Mouse (Mus musculus): Measurements from ENCODE around the gene BC017158. TPM values are rescaled to one million over a fixed set of nuclear protein-coding genes. Genes with fewer than 3 reads are reported as not detected.
A peak's percentile ranks its signal among the peaks of the same experiment; 100 is the strongest.

Gene BC017158
- polyA plus RNA-seq, 1 experiment: 10.9 TPM

DNA sequence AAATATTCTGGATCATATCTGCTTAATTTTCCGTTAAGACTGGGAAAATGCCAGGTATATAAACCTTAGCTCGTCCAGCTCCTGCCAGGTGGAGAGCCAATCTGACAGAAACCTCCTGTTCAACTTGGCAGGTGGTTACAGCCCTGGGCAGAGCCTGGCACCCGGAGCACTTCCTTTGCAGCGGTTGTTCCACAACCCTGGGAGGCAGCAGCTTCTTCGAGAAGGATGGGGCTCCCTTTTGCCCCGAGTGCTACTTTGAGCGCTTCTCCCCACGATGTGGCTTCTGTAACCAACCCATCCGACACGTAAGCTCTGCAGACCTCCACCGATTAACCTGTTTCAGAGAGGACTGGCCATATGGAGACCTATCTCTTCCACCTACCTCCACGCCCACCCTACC, 46.0 kb downstream of the BC017158 start:
- no peak overlapping the region for H3K4me2 ChIP-seq (ENCODE audit: low read depth)
- TF ChIP-seq POLR2A (IDR thresholded peaks at IDR 0.05; ENCODE audit: insufficient read length, low read depth): no peak
- TF ChIP-seq MAX (IDR thresholded peaks at IDR 0.05; ENCODE audit: low read depth): no peak

DNA sequence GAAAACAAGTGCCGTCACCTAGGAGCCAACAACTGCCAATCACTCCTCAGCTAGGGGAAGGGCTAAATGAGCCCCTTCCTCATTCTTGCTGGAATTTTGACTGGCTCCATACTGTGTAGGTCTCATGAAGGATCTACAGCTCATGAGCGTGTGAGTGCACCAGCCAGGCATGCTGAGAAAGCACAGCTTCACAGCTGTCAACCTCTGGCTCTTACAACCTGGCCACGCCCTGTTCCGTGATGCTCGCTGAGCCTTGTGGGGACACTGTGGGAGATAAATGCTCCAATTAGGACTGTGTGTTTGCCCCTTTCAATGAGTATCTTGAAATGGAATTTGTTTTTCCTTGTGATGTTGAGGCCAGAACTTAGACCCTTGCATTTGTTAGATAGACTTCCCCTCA, 48.0 kb downstream of the BC017158 start:
- TF ChIP-seq TCF3 (IDR thresholded peaks at IDR 0.05; ENCODE audit: insufficient read length, low read depth): no peak
- no peak for TF ChIP-seq REST (IDR thresholded peaks at IDR 0.05; ENCODE audit: insufficient read depth, insufficient read length)
- no peak for TF ChIP-seq CEBPB (IDR thresholded peaks at IDR 0.05; ENCODE audit: insufficient read depth, poor library complexity, severe bottlenecking)
- TF ChIP-seq USF1 (IDR thresholded peaks at IDR 0.05; ENCODE audit: low read depth): no peak
- TF ChIP-seq TCF12 (IDR thresholded peaks at IDR 0.05; ENCODE audit: insufficient read depth, poor library complexity, severe bottlenecking): no peak
- no peak for TF ChIP-seq POLR2AphosphoS2 (IDR thresholded peaks at IDR 0.05; ENCODE audit: insufficient read length, low read depth)
- no peak for TF ChIP-seq MYOG (IDR thresholded peaks at IDR 0.05; ENCODE audit: control insufficient read depth in 1 of 3, insufficient read depth in 1 of 3, insufficient read length in 2 of 3, low read depth in 2 of 3)
- no peak for TF ChIP-seq POLR2A (IDR thresholded peaks at IDR 0.05; ENCODE audit: insufficient read length, low read depth)
- no peak for TF ChIP-seq SRF (IDR thresholded peaks at IDR 0.05; ENCODE audit: control insufficient read depth, insufficient read length, low read depth)
- no peak for TF ChIP-seq MAX (IDR thresholded peaks at IDR 0.05; ENCODE audit: low read depth)
- no peak for TF ChIP-seq E2F4 (IDR thresholded peaks at IDR 0.05; ENCODE audit: insufficient read depth)
- no peak for TF ChIP-seq MYOD1 (IDR thresholded peaks at IDR 0.05; ENCODE audit: control insufficient read depth in 1 of 3, insufficient read length in 2 of 3, low read depth in 2 of 3)
- Histone ChIP-seq H3ac (ENCODE audit: control insufficient read depth, insufficient read length) (no peak overlapping the region), H3K79me2 (ENCODE audit: control insufficient read depth, insufficient read depth) (peaks cover 22% of the 10 kb centered on the region), H3K4me3 (no peak overlapping the region), H3K36me3 (ENCODE audit: control insufficient read depth, insufficient read depth) (peaks cover 27% of the 10 kb centered on the region), H3K27me3 (ENCODE audit: control insufficient read depth, insufficient read depth, insufficient read length) (no peaks in the 10 kb centered on the region), H3K4me2 (ENCODE audit: low read depth) (no peak overlapping the region)

More for the DNA sequence above, 46.0 kb downstream of the BC017158 start:
- H3K36me3 ChIP-seq (ENCODE audit: control insufficient read depth, insufficient read depth): peaks cover 27% of the 10 kb centered on the region
- H3K4me3 ChIP-seq: no peak overlapping the region
- H3K27me3 ChIP-seq (ENCODE audit: control insufficient read depth, insufficient read depth, insufficient read length): no peaks in the 10 kb centered on the region
- H3K79me2 ChIP-seq (ENCODE audit: control insufficient read depth, insufficient read depth): peaks cover 22% of the 10 kb centered on the region
- H3ac ChIP-seq (ENCODE audit: control insufficient read depth, insufficient read length): no peak overlapping the region

DNA sequence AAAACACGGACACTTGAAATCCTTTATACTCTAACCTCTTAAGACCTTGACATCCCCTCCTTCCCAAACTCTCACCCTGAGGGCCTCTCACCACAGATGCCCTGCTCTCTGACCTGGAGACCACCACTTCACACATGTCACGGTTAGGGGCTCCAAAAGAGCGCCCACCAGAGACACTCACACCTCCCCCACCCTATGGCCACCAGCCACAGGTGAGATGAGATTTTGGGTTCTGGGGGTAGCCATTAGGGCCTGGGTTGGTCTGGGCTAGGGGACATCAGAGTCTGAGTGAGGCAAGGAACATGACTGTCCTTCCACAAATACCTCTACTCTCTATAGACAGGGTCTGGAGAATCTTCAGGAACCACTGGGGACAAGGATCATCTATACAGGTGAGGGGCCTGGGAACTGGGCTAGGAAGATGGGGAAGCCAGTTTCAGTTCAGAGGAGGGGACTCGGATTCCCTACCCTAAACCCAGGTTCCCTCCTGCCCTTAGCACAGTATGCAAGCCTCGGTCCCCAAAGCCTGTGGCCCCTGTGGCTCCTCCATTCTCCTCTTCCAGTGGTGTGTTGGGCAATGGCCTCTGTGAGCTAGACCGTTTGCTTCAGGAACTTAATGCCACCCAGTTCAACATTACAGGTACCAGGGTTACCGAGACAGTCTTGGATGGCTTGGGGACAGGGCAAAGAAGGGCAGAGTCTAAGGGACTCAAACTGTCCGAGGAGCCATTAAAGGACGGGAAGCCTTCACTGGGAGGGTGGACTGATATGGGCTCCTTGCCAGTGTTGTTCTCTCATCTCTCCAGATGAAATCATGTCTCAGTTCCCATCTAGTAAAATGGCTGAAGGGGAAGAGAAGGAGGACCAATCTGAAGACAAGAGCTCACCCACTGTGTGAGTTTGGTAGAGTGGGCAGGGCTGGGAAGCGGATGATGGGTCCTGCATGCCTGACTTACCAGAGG, 49.6 kb downstream of the BC017158 start:
- Histone ChIP-seq H3K79me2 (ENCODE audit: control insufficient read depth, insufficient read depth) (peaks cover 22% of the 10 kb centered on the region), H3K4me3 (peak overlapping the region; percentile 78), H3K27me3 (ENCODE audit: control insufficient read depth, insufficient read depth, insufficient read length) (no peaks in the 10 kb centered on the region), H3ac (ENCODE audit: control insufficient read depth, insufficient read length) (no peak overlapping the region), H3K36me3 (ENCODE audit: control insufficient read depth, insufficient read depth) (peaks cover 18% of the 10 kb centered on the region), H3K4me2 (ENCODE audit: low read depth) (peak overlapping the region; percentile 80)
- no peak for TF ChIP-seq E2F4 (IDR thresholded peaks at IDR 0.05; ENCODE audit: insufficient read depth)
- no peak for TF ChIP-seq TCF12 (IDR thresholded peaks at IDR 0.05; ENCODE audit: insufficient read depth, poor library complexity, severe bottlenecking)
- no peak for TF ChIP-seq MAX (IDR thresholded peaks at IDR 0.05; ENCODE audit: low read depth)
- no peak for TF ChIP-seq MYOG (IDR thresholded peaks at IDR 0.05; ENCODE audit: control insufficient read depth in 1 of 3, insufficient read depth in 1 of 3, insufficient read length in 2 of 3, low read depth in 2 of 3)
- TF ChIP-seq CEBPB (IDR thresholded peaks at IDR 0.05; ENCODE audit: insufficient read depth, poor library complexity, severe bottlenecking): no peak
- no peak for TF ChIP-seq MYOD1 (IDR thresholded peaks at IDR 0.05; ENCODE audit: control insufficient read depth in 1 of 3, insufficient read length in 2 of 3, low read depth in 2 of 3)
- no peak for TF ChIP-seq SRF (IDR thresholded peaks at IDR 0.05; ENCODE audit: control insufficient read depth, insufficient read length, low read depth)
- no peak for TF ChIP-seq TCF3 (IDR thresholded peaks at IDR 0.05; ENCODE audit: insufficient read length, low read depth)
- no peak for TF ChIP-seq USF1 (IDR thresholded peaks at IDR 0.05; ENCODE audit: low read depth)
- no peak for TF ChIP-seq REST (IDR thresholded peaks at IDR 0.05; ENCODE audit: insufficient read depth, insufficient read length)
- TF ChIP-seq POLR2A (IDR thresholded peaks at IDR 0.05; ENCODE audit: insufficient read length, low read depth): no peak
- no peak for TF ChIP-seq POLR2AphosphoS2 (IDR thresholded peaks at IDR 0.05; ENCODE audit: insufficient read length, low read depth)

DNA sequence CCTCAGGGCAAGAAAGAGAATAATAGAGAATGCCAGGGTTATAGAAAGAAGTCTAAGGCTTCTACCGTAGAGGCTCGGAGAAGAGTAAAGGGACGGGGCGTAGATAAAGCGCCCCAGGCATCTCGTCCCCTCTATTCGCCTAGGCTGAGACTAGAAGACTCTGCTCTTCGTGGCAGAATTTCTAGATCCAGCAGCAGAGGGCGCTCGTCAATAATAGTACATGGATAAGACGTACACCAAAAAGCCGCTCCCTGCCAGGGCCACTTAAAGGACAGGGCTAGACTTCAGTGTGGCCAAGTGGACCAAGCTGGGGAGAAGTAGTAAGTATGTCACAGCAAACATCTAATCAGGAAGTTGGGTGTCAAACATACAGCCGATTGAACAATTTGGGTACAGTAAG, 50.5 kb downstream of the BC017158 start:
- TF ChIP-seq POLR2A (IDR thresholded peaks at IDR 0.05; ENCODE audit: insufficient read length, low read depth): no peak
- TF ChIP-seq TCF12 (IDR thresholded peaks at IDR 0.05; ENCODE audit: insufficient read depth, poor library complexity, severe bottlenecking): no peak
- TF ChIP-seq MAX (IDR thresholded peaks at IDR 0.05; ENCODE audit: low read depth): no peak
- TF ChIP-seq SRF (IDR thresholded peaks at IDR 0.05; ENCODE audit: control insufficient read depth, insufficient read length, low read depth): no peak
- TF ChIP-seq E2F4 (IDR thresholded peaks at IDR 0.05; ENCODE audit: insufficient read depth): no peak
- no peak for TF ChIP-seq MYOG (IDR thresholded peaks at IDR 0.05; ENCODE audit: control insufficient read depth in 1 of 3, insufficient read depth in 1 of 3, insufficient read length in 2 of 3, low read depth in 2 of 3)
- TF ChIP-seq TCF3 (IDR thresholded peaks at IDR 0.05; ENCODE audit: insufficient read length, low read depth): no peak
- no peak for TF ChIP-seq MYOD1 (IDR thresholded peaks at IDR 0.05; ENCODE audit: control insufficient read depth in 1 of 3, insufficient read length in 2 of 3, low read depth in 2 of 3)
- no peak for TF ChIP-seq USF1 (IDR thresholded peaks at IDR 0.05; ENCODE audit: low read depth)
- TF ChIP-seq POLR2AphosphoS2 (IDR thresholded peaks at IDR 0.05; ENCODE audit: insufficient read length, low read depth): no peak
- TF ChIP-seq CEBPB (IDR thresholded peaks at IDR 0.05; ENCODE audit: insufficient read depth, poor library complexity, severe bottlenecking): no peak
- no peak for TF ChIP-seq REST (IDR thresholded peaks at IDR 0.05; ENCODE audit: insufficient read depth, insufficient read length)
- H3K4me2 ChIP-seq (ENCODE audit: low read depth): peak overlapping the region; percentile 80
- peaks cover 17% of the 10 kb centered on the region for H3K36me3 ChIP-seq (ENCODE audit: control insufficient read depth, insufficient read depth)
- peak overlapping the region; percentile 78 for H3K4me3 ChIP-seq
- no peaks in the 10 kb centered on the region for H3K27me3 ChIP-seq (ENCODE audit: control insufficient read depth, insufficient read depth, insufficient read length)
- peaks cover 22% of the 10 kb centered on the region for H3K79me2 ChIP-seq (ENCODE audit: control insufficient read depth, insufficient read depth)
- H3ac ChIP-seq (ENCODE audit: control insufficient read depth, insufficient read length): peak overlapping the region; percentile 76

Data from myocyte (in vitro differentiated cells).